Mouse (Mus musculus) ES-E14 (cell line): ENCODE data around the gene Ksr2.

ENCODE experiments used
- CHD2 ChIP-seq: IDR thresholded peaks from 2 replicates; pipeline ENCODE4 v1.6.1; 2014; ENCODE audit warnings: mild to moderate bottlenecking, low read depth, low read length, inconsistent platforms
- MAFK ChIP-seq: IDR thresholded peaks from 2 replicates; pipeline ENCODE4 v1.6.1; 2014; ENCODE audit warnings: mild to moderate bottlenecking, low read depth, low read length, inconsistent platforms; ENCODE audit not compliant: insufficient read depth

DNA sequence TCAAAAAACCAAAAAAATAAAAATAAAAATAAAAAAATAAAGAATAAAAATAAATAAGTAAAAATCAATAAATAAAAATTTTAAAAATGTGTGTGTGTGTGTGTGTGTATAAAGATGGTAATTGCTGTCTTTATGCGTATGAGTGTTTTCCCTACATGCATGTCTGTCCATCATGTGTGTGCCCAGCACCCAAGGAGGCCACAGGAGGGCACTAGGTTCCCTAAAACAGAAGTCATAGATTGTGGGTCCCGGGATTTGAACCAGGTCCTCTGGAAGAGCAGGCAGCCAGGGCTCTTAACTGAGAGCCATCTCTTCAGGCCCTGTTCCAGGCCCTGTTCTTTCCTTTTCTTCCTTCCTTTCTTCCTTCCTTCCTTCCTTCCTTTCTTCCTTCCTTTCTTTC is 38.2 kb downstream of the Ksr2 start:
- TF ChIP-seq MAFK = no peak
- TF ChIP-seq CHD2 = no peak
